Mouse (Mus musculus) hindbrain, embryonic 11.5 days (tissue): Measurements from ENCODE around the gene Rpa3. TPM values are rescaled to one million over a fixed set of nuclear protein-coding genes. Genes with fewer than 3 reads are reported as not detected.

Experiments
- ATAC-seq: fragments of 200-750 bp; cut with Nextera tagmentation; 2 replicates; pipeline ENCODE4 v1.8.0; 2017; ENCODE audit warnings: mild to moderate bottlenecking, moderate TSS enrichment, moderate library complexity; ENCODE audit not compliant: low FRiP score
- DNase-seq: peaks from one replicate; pipeline ENCODE4 v3.0.0-alpha.2; 2015; ENCODE audit warnings: low spot score
- H3K27ac ChIP-seq: fragments of 300-500 bp; sonication (generic); 2 replicates; pipeline ENCODE4 v1.5.1; 2014; ENCODE audit warnings: mild to moderate bottlenecking, low read depth, low read length
- H3K27me3 ChIP-seq: fragments of 300-500 bp; sonication (generic); 2 replicates; pipeline ENCODE4 v1.6.1; 2014; ENCODE audit warnings: mild to moderate bottlenecking, low read length, moderate library complexity, mixed read lengths; ENCODE audit not compliant: control insufficient read depth, insufficient read depth
- H3K36me3 ChIP-seq: fragments of 300-500 bp; sonication (generic); 2 replicates; pipeline ENCODE4 v1.6.1; 2014; ENCODE audit warnings: mild to moderate bottlenecking, low read length, moderate library complexity, mixed read lengths; ENCODE audit not compliant: control insufficient read depth, insufficient read depth
- H3K4me1 ChIP-seq: fragments of 300-500 bp; sonication (generic); replicated peaks from 2 replicates; pipeline ENCODE4 v1.6.1; 2014; ENCODE audit warnings: low read length, mixed read lengths; ENCODE audit not compliant: control insufficient read depth, insufficient read depth
- H3K4me2 ChIP-seq: fragments of 300-500 bp; sonication (generic); replicated peaks from 2 replicates; pipeline ENCODE4 v1.6.1; 2014; ENCODE audit warnings: mild to moderate bottlenecking, low read depth, low read length
- H3K4me3 ChIP-seq: fragments of 300-500 bp; sonication (generic); 2 replicates; pipeline ENCODE4 v1.5.1; 2014; ENCODE audit warnings: low read depth, low read length
- H3K9ac ChIP-seq: fragments of 300-500 bp; sonication (generic); 2 replicates; pipeline ENCODE4 v1.6.1; 2014; ENCODE audit warnings: low read depth, low read length
- H3K9me3 ChIP-seq: fragments of 300-500 bp; sonication (generic); 2 replicates; pipeline ENCODE4 v1.6.1; 2016; ENCODE audit warnings: low read length; ENCODE audit not compliant: control insufficient read depth
- WGBS: fragments of 180-500 bp; shearing (Covaris S2); extraction: QIAGEN DNeasy Blood & Tissue Kit; methylation state at CpG from one replicate; pipeline ENCODE4 v1.1.7; 2014; 5-methylcytosine and 5-hydroxymethylcytosine counted together
- polyA plus RNA-seq: library from polyadenylated mRNA; unstranded; fragments of >200 nt; fragmentation: Nextera tagmentation; extraction: Ambion mirVana; gene quantifications from 2 replicates; pipeline ENCODE4 v1.2.1, GENCODE M21; 2014

Gene Rpa3
- polyA plus RNA-seq, 1 experiment from 2014 or later = 160 TPM

- no peaks in the 10 kb centered on the region for H3K27me3 ChIP-seq
- DNase-seq = no peak
- 89% methylated on average over 3 of the region's 3 CpGs for WGBS
- peaks cover under 1% of the 10 kb centered on the region; the same call in 1 of the 2 replicates for H3K36me3 ChIP-seq
- no peak overlapping the region for H3K9ac ChIP-seq
- no peaks in the 10 kb centered on the region for H3K4me1 ChIP-seq
- no peak overlapping the region for H3K4me2 ChIP-seq
- no peaks in the 10 kb centered on the region for H3K9me3 ChIP-seq
- no peak for ATAC-seq
- H3K27ac ChIP-seq = no peak overlapping the region
- no peak overlapping the region for H3K4me3 ChIP-seq
These were observed 31.9 kb downstream of the Rpa3 start for GRCm38 (mm10) chr6:8227035-8227434.

GRCm38 (mm10) chr6:8210661-8211060 lies 48.3 kb downstream of the Rpa3 start:
- 84% methylated on average over 3 of the region's 3 CpGs for WGBS
- H3K4me2 ChIP-seq = no peak overlapping the region
- DNase-seq = peak; percentile 8
- no peaks in the 10 kb centered on the region for H3K36me3 ChIP-seq
- H3K9me3 ChIP-seq = no peaks in the 10 kb centered on the region
- no peaks in the 10 kb centered on the region for H3K4me1 ChIP-seq
- H3K27me3 ChIP-seq = no peaks in the 10 kb centered on the region
- no peak overlapping the region for H3K4me3 ChIP-seq
- ATAC-seq = no peak
- H3K9ac ChIP-seq = no peak overlapping the region
- no peak overlapping the region for H3K27ac ChIP-seq

GRCm38 (mm10) chr6:8209866-8210186 lies 49.1 kb downstream of the Rpa3 start:
- H3K27ac ChIP-seq = peak overlapping the region; percentile 86; the same call in 1 of the 2 replicates
- no peaks in the 10 kb centered on the region for H3K27me3 ChIP-seq
- WGBS = 12% methylated on average over 10 of the region's 10 CpGs
- H3K4me2 ChIP-seq = peak overlapping the region; percentile 41
- H3K4me3 ChIP-seq = peak overlapping the region; percentile 74
- ATAC-seq (peak; percentile 3; the same call in 1 of the 2 replicates), DNase-seq (no peak)
- no peaks in the 10 kb centered on the region for H3K36me3 ChIP-seq
- H3K9me3 ChIP-seq = no peaks in the 10 kb centered on the region
- peak overlapping the region; percentile 85 for H3K9ac ChIP-seq
- H3K4me1 ChIP-seq = no peaks in the 10 kb centered on the region

GRCm38 (mm10) chr6:8209047-8209865 lies 49.7 kb downstream of the Rpa3 start, which contains the start of gene Mios:
Gene Mios (plus strand): TSS chr6:8209222.
- DNase-seq (peak; percentile 95), ATAC-seq (peak; percentile 98)
- Histone ChIP-seq H3K9ac (peak within 1 kb of the TSS; percentile 85), H3K27ac (peak within 1 kb of the TSS; percentile 86), H3K4me2 (peak within 1 kb of the TSS; percentile 41), H3K36me3 (no peaks in the 10 kb centered on the region), H3K27me3 (no peaks in the 10 kb centered on the region), H3K9me3 (no peaks in the 10 kb centered on the region), H3K4me3 (peak within 1 kb of the TSS; percentile 74), H3K4me1 (no peaks in the 10 kb centered on the region)
- under 1% methylated on average over 63 of the region's 90 CpGs for WGBS

Other genes with a start within 250 kb of the Rpa3 start
- 0.14 TPM in 1 of 2 replicates, not detected in the other for gene Col28a1, start 66.6 kb downstream of the Rpa3 start, polyA plus RNA-seq
- gene Mios, start 50.0 kb downstream of the Rpa3 start, polyA plus RNA-seq = 26.2 and 30.0 TPM in 2 replicates
- 26.2 and 28.8 TPM in 2 replicates for gene Umad1, start 115 bp upstream of the Rpa3 start, polyA plus RNA-seq
- gene Gm45062, start 277 bp upstream of the Rpa3 start, polyA plus RNA-seq = 14.5 and 21.9 TPM in 2 replicates